Mouse (Mus musculus) spleen, adult 2 months (tissue): ENCODE data around the gene Ccnl2.

ENCODE experiments used
- CTCF ChIP-seq: fragments of 200-500 bp; IDR thresholded peaks from 2 replicates; pipeline ENCODE4 v1.5.1; 2011; ENCODE audit warnings: mild to moderate bottlenecking, inconsistent platforms; ENCODE audit not compliant: insufficient read depth, insufficient read length, insufficient replicate concordance; ENCODE audit errors: extremely low read depth
- POLR2A ChIP-seq: fragments of 200-500 bp; IDR thresholded peaks from 2 replicates; pipeline ENCODE4 v1.6.1; 2011; ENCODE audit warnings: low read depth, low read length, inconsistent platforms

GRCm38 (mm10) chr4:155832321-155832720, 20.0 kb downstream of the Ccnl2 start:
- TF ChIP-seq CTCF (no peak), POLR2A (no peak)
